Mouse (Mus musculus) forebrain, embryonic 14.5 days (tissue): ENCODE results near the gene Cytip. TPM values are rescaled to one million over a fixed set of nuclear protein-coding genes. Genes with fewer than 3 reads are reported as not detected.

Experiments
- ATAC-seq: fragments of 200-750 bp; cut with Nextera tagmentation; 2 replicates; pipeline ENCODE4 v1.8.0; 2017; ENCODE audit warnings: mild to moderate bottlenecking, moderate library complexity
- DNase-seq: peaks from one replicate; pipeline ENCODE4 v3.0.0-alpha.2; 2015; ENCODE audit warnings: low spot score
- H3K27ac ChIP-seq: fragments of 300-500 bp; sonication (generic); 2 replicates; pipeline ENCODE4 v1.5.1; 2014; ENCODE audit warnings: low read depth, mild to moderate bottlenecking, control low read depth, low read length, moderate library complexity
- H3K27me3 ChIP-seq: fragments of 300-500 bp; sonication (generic); replicated peaks from 2 replicates; pipeline ENCODE4 v1.6.1; 2014; ENCODE audit warnings: low read length, control low read depth, mixed read lengths; ENCODE audit not compliant: control insufficient read depth, insufficient read depth
- H3K36me3 ChIP-seq: fragments of 300-500 bp; sonication (generic); 2 replicates; pipeline ENCODE4 v1.6.1; 2014; ENCODE audit warnings: low read length, control low read depth; ENCODE audit not compliant: control insufficient read depth, insufficient read depth
- H3K4me1 ChIP-seq: fragments of 300-500 bp; sonication (generic); 2 replicates; pipeline ENCODE4 v1.6.1; 2014; ENCODE audit warnings: antibody characterized with exemption, low read length, control low read depth; ENCODE audit not compliant: control insufficient read depth, insufficient read depth
- H3K4me2 ChIP-seq: fragments of 300-500 bp; sonication (generic); 2 replicates; pipeline ENCODE4 v1.6.1; 2014; ENCODE audit warnings: mild to moderate bottlenecking, control low read depth, low read length
- H3K4me3 ChIP-seq: fragments of 300-500 bp; sonication (generic); 2 replicates; pipeline ENCODE4 v1.5.1; 2014; ENCODE audit warnings: low read depth, low read length, control low read depth
- H3K9ac ChIP-seq: fragments of 300-500 bp; sonication (generic); 2 replicates; pipeline ENCODE4 v1.6.1; 2014; ENCODE audit warnings: mild to moderate bottlenecking, low read length, control low read depth, moderate library complexity
- H3K9me3 ChIP-seq: fragments of 300-500 bp; sonication (generic); replicated peaks from 2 replicates; pipeline ENCODE4 v1.6.1; 2016; ENCODE audit warnings: low read length, control low read depth, mixed read lengths; ENCODE audit not compliant: control insufficient read depth
- WGBS: fragments of 180-500 bp; shearing (Covaris S2); extraction: QIAGEN DNeasy Blood & Tissue Kit; methylation state at CpG from one replicate; pipeline ENCODE4 v1.1.7; 2014; 5-methylcytosine and 5-hydroxymethylcytosine counted together
- polyA plus RNA-seq: library from polyadenylated mRNA; unstranded; fragments of >200 nt; fragmentation: Nextera tagmentation; extraction: Ambion mirVana; gene quantifications from 2 replicates; pipeline ENCODE4 v1.2.1, GENCODE M21; 2014

Cytip gene
- polyA plus RNA-seq, 1 experiment from 2014 or later: not detected

GRCm38 (mm10) chr2:58169173-58169572 lies 26.2 kb downstream of the Cytip start:
- 79% methylated on average over 2 of the region's 2 CpGs for WGBS
- H3K9ac ChIP-seq: no peak overlapping the region
- H3K27ac ChIP-seq: no peak overlapping the region
- H3K27me3 ChIP-seq: no peaks in the 10 kb centered on the region
- H3K4me1 ChIP-seq: peaks cover 2% of the 10 kb centered on the region; the same call in 1 of the 2 replicates
- DNase-seq (no peak), ATAC-seq (no peak)
- H3K9me3 ChIP-seq: no peaks in the 10 kb centered on the region
- H3K4me3 ChIP-seq: no peak overlapping the region
- H3K4me2 ChIP-seq: no peak overlapping the region
- no peaks in the 10 kb centered on the region for H3K36me3 ChIP-seq

GRCm38 (mm10) chr2:58167654-58168053 lies 27.7 kb downstream of the Cytip start:
- no peak for ATAC-seq
- no peak overlapping the region for H3K4me3 ChIP-seq
- H3K4me1 ChIP-seq: no peaks in the 10 kb centered on the region
- WGBS: 87% methylated on average over 3 of the region's 3 CpGs
- H3K4me2 ChIP-seq: no peak overlapping the region
- no peak for DNase-seq
- H3K9me3 ChIP-seq: no peaks in the 10 kb centered on the region
- H3K27me3 ChIP-seq: no peaks in the 10 kb centered on the region
- no peaks in the 10 kb centered on the region for H3K36me3 ChIP-seq
- H3K27ac ChIP-seq: no peak overlapping the region
- no peak overlapping the region for H3K9ac ChIP-seq

GRCm38 (mm10) chr2:58166764-58167163 lies 28.6 kb downstream of the Cytip start:
- Histone ChIP-seq H3K27me3 (no peaks in the 10 kb centered on the region), H3K4me3 (no peak overlapping the region)

GRCm38 (mm10) chr2:58163457-58164181 lies 31.7 kb downstream of the Cytip start:
- WGBS: 59% methylated on average over 1 of the region's 1 CpGs
- Histone ChIP-seq H3K9me3 (no peaks in the 10 kb centered on the region), H3K27ac (no peak overlapping the region), H3K9ac (no peak overlapping the region), H3K36me3 (no peaks in the 10 kb centered on the region), H3K4me3 (no peak overlapping the region), H3K4me2 (no peak overlapping the region), H3K27me3 (no peaks in the 10 kb centered on the region), H3K4me1 (no peaks in the 10 kb centered on the region)
- no peak for DNase-seq
- no peak for ATAC-seq

More at GRCm38 (mm10) chr2:58166764-58167163, 28.6 kb downstream of the Cytip start:
- Histone ChIP-seq H3K4me1 (no peaks in the 10 kb centered on the region), H3K27ac (no peak overlapping the region), H3K9me3 (no peaks in the 10 kb centered on the region), H3K9ac (no peak overlapping the region), H3K36me3 (no peaks in the 10 kb centered on the region), H3K4me2 (no peak overlapping the region)
- DNase-seq: no peak
- 77% methylated on average over 2 of the region's 2 CpGs for WGBS
- no peak for ATAC-seq

GRCm38 (mm10) chr2:58161813-58162212 lies 33.5 kb downstream of the Cytip start:
- H3K4me2 ChIP-seq: no peak overlapping the region
- H3K4me3 ChIP-seq: no peak overlapping the region
- no peaks in the 10 kb centered on the region for H3K36me3 ChIP-seq
- WGBS: 88% methylated on average over 4 of the region's 4 CpGs
- H3K9ac ChIP-seq: no peak overlapping the region
- H3K4me1 ChIP-seq: no peaks in the 10 kb centered on the region
- no peak overlapping the region for H3K27ac ChIP-seq
- ATAC-seq (no peak), DNase-seq (no peak)
- no peaks in the 10 kb centered on the region for H3K27me3 ChIP-seq
- no peaks in the 10 kb centered on the region for H3K9me3 ChIP-seq

- Histone ChIP-seq H3K9me3 (no peaks in the 10 kb centered on the region), H3K4me3 (no peak overlapping the region), H3K4me2 (no peak overlapping the region), H3K27me3 (no peaks in the 10 kb centered on the region), H3K4me1 (no peaks in the 10 kb centered on the region), H3K9ac (no peak overlapping the region), H3K27ac (no peak overlapping the region), H3K36me3 (no peaks in the 10 kb centered on the region)
- ATAC-seq (no peak), DNase-seq (no peak)
- WGBS: 79% methylated on average over 21 of the region's 21 CpGs
Observed at GRCm38 (mm10) chr2:58160541-58161307, 34.6 kb downstream of the Cytip start.

GRCm38 (mm10) chr2:58159880-58160279 lies 35.5 kb downstream of the Cytip start:
- no peak for ATAC-seq
- H3K4me3 ChIP-seq: no peak overlapping the region

GRCm38 (mm10) chr2:58159121-58159520 lies 36.2 kb downstream of the Cytip start:
- Histone ChIP-seq H3K9me3 (no peaks in the 10 kb centered on the region), H3K9ac (no peak overlapping the region), H3K4me1 (no peaks in the 10 kb centered on the region), H3K4me2 (no peak overlapping the region), H3K36me3 (no peaks in the 10 kb centered on the region), H3K4me3 (no peak overlapping the region), H3K27ac (no peak overlapping the region), H3K27me3 (no peaks in the 10 kb centered on the region)
- WGBS: 92% methylated on average over 6 of the region's 6 CpGs
- DNase-seq (no peak), ATAC-seq (no peak)

More at GRCm38 (mm10) chr2:58159880-58160279, 35.5 kb downstream of the Cytip start:
- DNase-seq: no peak
- Histone ChIP-seq H3K36me3 (no peaks in the 10 kb centered on the region), H3K9me3 (no peaks in the 10 kb centered on the region), H3K27ac (no peak overlapping the region), H3K4me2 (no peak overlapping the region), H3K9ac (no peak overlapping the region), H3K4me1 (no peaks in the 10 kb centered on the region), H3K27me3 (no peaks in the 10 kb centered on the region)
- WGBS: 93% methylated on average over 13 of the region's 13 CpGs

GRCm38 (mm10) chr2:58158539-58158938 lies 36.8 kb downstream of the Cytip start:
- Histone ChIP-seq H3K36me3 (no peaks in the 10 kb centered on the region), H3K27me3 (no peaks in the 10 kb centered on the region), H3K9ac (no peak overlapping the region), H3K4me1 (no peaks in the 10 kb centered on the region), H3K27ac (no peak overlapping the region), H3K9me3 (no peaks in the 10 kb centered on the region), H3K4me2 (no peak overlapping the region), H3K4me3 (no peak overlapping the region)
- ATAC-seq (no peak), DNase-seq (no peak)
- 92% methylated on average over 5 of the region's 5 CpGs for WGBS
